Mouse (Mus musculus) urinary bladder, adult 18-20 months (tissue): ENCODE data around the gene Gpr6.

ENCODE experiments used
- DNase-seq, 2 experiments: peaks; one replicate each; pipeline ENCODE4 v3.0.0; 2022; ENCODE audit warnings: low spot score in 2 of 2, mixed read lengths in 2 of 2

Gpr6 gene

DNA sequence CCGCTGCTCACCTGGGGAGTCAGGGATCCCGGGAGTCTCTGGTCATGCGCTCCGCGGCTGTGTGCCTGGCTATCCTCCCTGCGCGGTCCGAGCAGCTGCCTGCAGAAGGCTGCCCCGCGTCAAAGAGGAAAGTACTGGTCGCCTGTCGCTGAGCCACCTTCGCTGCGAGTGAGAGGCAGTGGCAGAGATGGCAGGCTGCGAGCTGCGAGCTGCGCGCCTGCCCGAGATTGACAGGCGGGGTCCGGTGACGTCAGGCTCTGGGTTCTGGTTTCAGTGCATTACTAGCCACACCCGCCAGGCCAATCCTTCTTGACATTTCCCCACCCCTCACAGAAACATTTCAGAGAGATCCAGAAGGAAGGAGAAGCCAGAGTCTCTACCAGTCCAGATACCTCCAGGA lies at the start of gene Gpr6:
TSS of gene Gpr6 (minus strand) at position 170 of the 400 bp plus-strand sequence.
- no peak for DNase-seq

GRCm38 (mm10) chr10:41100060-41100459 lies 28.0 kb upstream of the Gpr6 start:
- DNase-seq, result no peak

GRCm38 (mm10) chr10:41098137-41098536 lies 26.1 kb upstream of the Gpr6 start:
- no peak for DNase-seq

GRCm38 (mm10) chr10:41088852-41089251 lies 16.8 kb upstream of the Gpr6 start:
- no peak for DNase-seq

GRCm38 (mm10) chr10:41071696-41072095 lies 389 bp downstream of the Gpr6 start:
- no peak for DNase-seq

DNA sequence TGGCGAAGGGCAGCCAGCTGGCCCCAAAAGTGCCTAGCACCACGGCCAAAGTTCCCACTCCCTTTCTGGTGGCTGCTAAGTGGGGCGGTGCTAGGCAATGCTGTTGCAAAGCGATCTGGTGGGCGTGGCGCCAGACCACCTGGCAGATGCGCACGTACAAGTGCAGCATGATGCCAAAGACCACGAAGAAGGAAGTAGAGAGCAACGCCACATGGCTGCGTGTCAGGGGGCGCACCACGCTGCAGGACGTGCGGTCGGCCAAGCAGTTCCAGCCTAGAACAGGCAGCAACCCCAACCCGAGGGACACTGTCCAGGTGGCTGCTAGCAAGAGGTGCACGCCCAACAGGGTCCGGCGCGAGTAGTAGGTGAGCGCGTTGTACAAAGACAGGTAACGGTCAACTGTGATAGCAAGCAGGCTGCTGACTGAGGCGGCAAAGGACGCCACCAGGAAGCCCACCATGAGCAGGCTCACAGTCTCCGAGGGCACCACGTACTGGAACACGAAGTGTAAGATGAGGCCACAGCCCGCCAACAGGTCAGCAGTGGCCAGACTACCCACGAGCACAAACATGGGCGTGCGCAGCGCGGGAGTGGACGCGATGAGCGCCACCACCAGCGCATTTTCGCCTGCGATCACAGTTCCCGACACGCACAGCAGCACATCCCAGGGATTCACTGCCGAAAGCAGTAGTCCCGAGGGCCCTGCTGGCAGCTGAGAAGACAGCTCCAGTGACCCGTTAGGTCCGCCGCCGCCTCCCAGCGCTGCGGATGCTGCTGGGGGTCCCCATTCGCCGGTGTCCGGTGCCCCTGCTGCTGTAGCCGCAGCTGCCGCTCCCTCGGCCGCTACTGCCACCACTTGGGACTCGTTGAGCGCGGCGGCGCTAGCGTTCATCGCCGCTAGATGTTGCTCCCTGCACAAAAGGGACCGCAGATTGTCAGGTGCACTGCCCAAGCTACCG lies 1.1 kb downstream of the Gpr6 start:
- DNase-seq, result no peak

- DNase-seq, result no peak
These were observed 11.7 kb downstream of the Gpr6 start for GRCm38 (mm10) chr10:41060250-41060831.

GRCm38 (mm10) chr10:41055581-41055980 lies 16.5 kb downstream of the Gpr6 start:
- DNase-seq, result no peak

DNA sequence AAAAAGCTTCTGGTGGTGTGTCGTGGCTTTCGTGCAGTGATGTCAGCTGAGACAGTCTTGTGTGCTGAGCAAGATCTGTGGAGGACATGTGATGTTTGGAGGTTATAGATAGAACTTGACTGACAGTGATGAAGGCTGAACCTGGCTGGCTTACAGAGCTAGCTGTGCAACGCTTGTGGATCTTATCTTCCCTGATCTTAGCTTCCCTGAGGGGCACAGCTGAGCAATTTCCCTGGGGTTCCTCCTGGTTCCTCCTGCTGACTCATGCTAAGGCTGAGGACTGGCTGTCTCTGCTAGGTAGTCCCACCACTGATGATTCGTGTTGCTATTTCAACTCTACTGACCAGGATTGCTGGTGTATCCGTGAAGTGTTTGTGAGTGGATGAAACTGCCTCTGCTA lies 18.1 kb downstream of the Gpr6 start:
- DNase-seq, result no peak

DNA sequence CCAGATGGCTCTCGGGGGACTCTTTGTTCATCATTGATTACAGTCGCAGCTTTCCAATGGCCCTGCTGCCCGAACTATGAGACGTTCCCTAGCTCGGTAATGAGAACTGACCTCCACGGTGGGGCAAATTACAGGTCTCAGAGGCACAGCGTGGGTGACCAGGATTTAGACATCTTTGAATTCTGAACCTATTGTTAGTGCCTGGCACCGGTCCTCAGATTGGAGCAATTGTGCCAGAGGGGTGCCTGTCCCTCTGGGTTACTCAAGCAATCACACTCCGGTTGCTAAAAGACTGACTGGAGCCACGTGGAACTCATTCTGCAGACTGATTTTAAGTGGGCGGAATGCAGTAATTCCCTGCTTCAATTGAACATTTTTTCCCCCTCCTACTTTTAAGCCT lies 29.8 kb downstream of the Gpr6 start:
- no peak for DNase-seq

GRCm38 (mm10) chr10:41041478-41041877 lies 30.6 kb downstream of the Gpr6 start:
- DNase-seq, result no peak

GRCm38 (mm10) chr10:41040530-41041085 lies 31.5 kb downstream of the Gpr6 start:
- no peak for DNase-seq

GRCm38 (mm10) chr10:41038476-41038875 lies 33.6 kb downstream of the Gpr6 start:
- DNase-seq, result no peak

GRCm38 (mm10) chr10:41037722-41038121 lies 34.4 kb downstream of the Gpr6 start:
- no peak for DNase-seq

DNA sequence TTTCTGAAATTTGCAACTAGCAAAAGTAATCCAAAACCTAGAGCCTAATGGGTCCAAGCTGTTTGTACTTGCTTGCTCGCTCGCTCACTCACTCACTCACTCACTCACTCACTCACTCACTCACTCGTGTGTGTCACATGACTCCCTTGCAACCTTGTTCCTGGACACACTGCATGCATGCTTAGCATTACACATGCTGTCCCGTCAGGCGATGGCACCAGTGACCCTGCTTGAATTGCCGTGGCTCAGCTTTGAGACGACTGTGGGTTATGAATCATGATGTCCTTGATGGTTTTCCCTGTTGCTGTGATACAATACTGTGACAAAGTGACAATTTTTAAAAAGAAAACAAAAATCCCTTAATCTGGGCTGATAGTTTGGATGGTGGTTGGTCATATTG lies 39.3 kb downstream of the Gpr6 start:
- DNase-seq, result no peak

DNA sequence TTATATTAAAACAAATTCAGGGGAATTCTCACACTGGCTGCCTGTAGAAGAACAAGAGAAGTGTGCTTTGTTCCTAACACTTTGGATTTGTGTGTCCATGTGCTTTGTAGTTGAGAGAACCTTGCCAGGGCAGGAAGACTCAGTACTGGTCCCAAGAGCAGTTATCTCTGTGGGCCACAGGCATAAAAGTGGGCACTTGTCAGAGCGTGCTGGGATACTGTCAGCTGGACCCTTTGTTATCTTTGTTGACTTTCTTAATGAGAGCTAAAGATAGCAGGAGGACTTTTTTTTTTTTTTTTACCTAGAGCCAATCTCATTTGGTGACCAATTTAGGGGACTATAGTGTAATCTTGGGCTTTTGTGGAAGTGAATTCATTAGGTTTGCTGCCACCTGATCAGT lies 47.2 kb downstream of the Gpr6 start:
- no peak for DNase-seq

DNA sequence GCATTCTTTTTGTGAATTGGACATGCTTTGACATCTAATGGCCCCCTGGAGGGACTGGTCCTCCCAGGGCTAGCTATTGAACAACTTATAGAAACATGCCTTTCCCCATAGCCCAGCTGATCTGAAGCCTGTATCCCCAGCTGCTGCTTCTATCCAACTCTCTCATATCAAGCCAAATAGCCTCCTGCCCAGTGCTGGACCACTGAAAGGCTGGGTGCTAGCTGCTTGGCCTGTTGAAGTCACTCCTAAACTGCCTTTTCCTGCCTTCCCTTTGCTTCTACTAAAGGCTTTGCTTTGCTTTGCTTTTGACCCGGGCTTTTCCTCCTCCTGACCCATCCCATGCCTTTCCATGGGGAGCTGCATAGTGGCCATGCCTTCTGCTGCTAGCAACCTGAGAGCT lies 47.7 kb downstream of the Gpr6 start:
- no peak for DNase-seq

DNA sequence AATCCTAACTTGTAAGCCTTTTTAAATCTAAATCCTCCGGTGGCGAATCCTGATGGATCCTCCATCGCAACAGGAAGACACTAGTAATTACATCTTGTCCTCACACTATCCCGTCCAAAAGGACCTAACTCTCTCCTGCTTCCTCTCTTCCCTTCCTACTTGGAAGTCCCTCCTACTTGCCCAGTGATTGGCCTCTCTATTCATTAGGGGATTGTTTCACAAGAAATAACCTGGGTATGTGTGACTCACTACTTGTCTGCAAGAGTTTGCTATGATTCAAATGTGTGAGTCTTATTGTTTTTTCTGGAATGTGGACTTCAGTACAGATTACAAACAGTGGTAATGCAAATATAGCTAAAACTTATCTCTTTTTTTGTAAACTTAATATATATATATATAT lies 49.9 kb downstream of the Gpr6 start:
- no peak for DNase-seq
